Mouse (Mus musculus) myocyte (in vitro differentiated cells): ENCODE measurements at regions not wholly inside any gene's neighbourhood (a gene's known extent, or its start where the extent isn't known, plus 50 kb on each side); places are given as distances from the start of the nearest gene placed in this dataset.

Experiments used
- CEBPB ChIP-seq: IDR thresholded peaks from 2 replicates; pipeline ENCODE4 v1.6.1; 2011; ENCODE audit warnings: mild to moderate bottlenecking, moderate library complexity; ENCODE audit not compliant: poor library complexity, insufficient read depth, severe bottlenecking
- E2F4 ChIP-seq: IDR thresholded peaks from one replicate; pipeline ENCODE4 v1.6.1; 2011; ENCODE audit warnings: mild to moderate bottlenecking, control low read depth, moderate library complexity; ENCODE audit not compliant: insufficient read depth
- MAX ChIP-seq: IDR thresholded peaks from one replicate; pipeline ENCODE4 v1.6.1; 2011; ENCODE audit warnings: low read depth, mild to moderate bottlenecking, control low read depth
- MYOG ChIP-seq, 3 experiments: IDR thresholded peaks; one replicate each; pipeline ENCODE4 v1.6.1; 2011; ENCODE audit warnings: control low read depth in 2 of 3, low read depth in 2 of 3, mild to moderate bottlenecking in 2 of 3; ENCODE audit not compliant: insufficient read length in 2 of 3, control insufficient read depth in 1 of 3, insufficient read depth in 1 of 3
- POLR2A ChIP-seq: IDR thresholded peaks from one replicate; pipeline ENCODE4 v1.6.1; 2011; ENCODE audit warnings: low read depth, mild to moderate bottlenecking, control low read depth, moderate library complexity; ENCODE audit not compliant: insufficient read length
- POLR2AphosphoS2 ChIP-seq: IDR thresholded peaks from one replicate; pipeline ENCODE4 v1.6.1; 2011; ENCODE audit warnings: low read depth, control low read depth; ENCODE audit not compliant: insufficient read length
- SRF ChIP-seq: IDR thresholded peaks from one replicate; pipeline ENCODE4 v1.6.1; 2011; ENCODE audit warnings: low read depth; ENCODE audit not compliant: control insufficient read depth, insufficient read length
- USF1 ChIP-seq: IDR thresholded peaks from one replicate; pipeline ENCODE4 v1.6.1; 2011; ENCODE audit warnings: low read depth, mild to moderate bottlenecking, control low read depth, moderate library complexity

GRCm38 (mm10) chr4:124349610-124350295, 260.9 kb downstream of the 3100002H09Rik start:
- TF ChIP-seq USF1 (no peak), POLR2A (no peak), POLR2AphosphoS2 (no peak), E2F4 (no peak), SRF (no peak), CEBPB (no peak), MAX (no peak), MYOG (IDR thresholded peaks at IDR 0.05; ENCODE audit: control insufficient read depth in 1 of 3, insufficient read depth in 1 of 3, insufficient read length in 2 of 3, low read depth in 2 of 3) (no peak)
